Mouse (Mus musculus): ENCODE measurements at regions not wholly inside any gene's neighbourhood (a gene's known extent, or its start where the extent isn't known, plus 50 kb on each side); places are given as distances from the start of the nearest gene placed in this dataset.
"Not testable (repeated sequence)": the region's sequence is repeated elsewhere in the genome, so short reads cannot be mapped to it uniquely, and the experiment has no call there.

GRCm38 (mm10) chr5:134848981-134849380, 57.6 kb downstream of the Tmem270 start:
- DNase-seq = no peak

DNA sequence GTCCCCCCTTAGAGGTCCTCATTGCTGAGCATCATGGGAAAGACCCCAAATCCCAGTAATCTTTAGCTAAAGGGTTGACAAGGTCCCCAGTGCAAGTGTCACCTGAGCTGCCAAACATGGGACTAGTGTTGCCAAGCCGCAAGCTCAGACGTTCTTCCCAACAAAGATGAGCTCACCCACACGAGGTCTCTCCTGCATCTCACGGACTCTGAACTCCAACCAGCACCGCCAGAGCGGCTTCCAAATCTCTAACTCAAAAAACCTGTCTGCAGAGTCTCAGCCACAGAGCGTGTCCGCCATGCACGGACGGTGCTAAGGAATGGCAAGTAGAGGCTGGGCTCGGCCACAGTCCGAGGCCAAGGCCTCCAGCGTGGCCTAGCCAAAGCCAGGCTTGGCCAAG, 58.0 kb downstream of the Tmem270 start:
- no peak for DNase-seq

DNA sequence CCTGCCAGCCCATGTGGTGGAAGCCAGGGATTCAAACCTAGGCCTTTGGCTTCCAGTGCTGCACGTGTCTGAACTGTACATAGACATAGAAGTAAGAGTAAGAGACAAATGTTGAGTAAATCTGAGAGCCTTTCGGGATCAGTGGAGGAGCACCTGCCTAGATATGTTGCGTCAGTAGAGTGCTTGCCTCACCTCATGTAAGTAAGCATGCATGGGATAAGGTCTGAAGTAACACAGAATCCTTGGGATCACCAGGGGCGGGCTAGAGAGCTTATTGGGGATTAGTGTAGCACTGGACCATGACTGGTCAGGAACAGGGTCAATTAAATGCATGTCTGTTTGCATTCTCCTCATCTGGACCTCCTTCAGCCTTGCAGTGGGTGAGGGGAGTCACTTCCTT, 61.1 kb downstream of the Tmem270 start:
- DNase-seq = no peak

- DNase-seq = not testable (repeated sequence)
Observed at GRCm38 (mm10) chr5:134844216-134844615, 62.3 kb downstream of the Tmem270 start.

- DNase-seq = no peak
Observed at GRCm38 (mm10) chr5:134841205-134841980, 65.1 kb downstream of the Tmem270 start.

- no peak for DNase-seq
Observed at GRCm38 (mm10) chr5:134836489-134836888, 70.0 kb downstream of the Tmem270 start.

GRCm38 (mm10) chr5:134832896-134833295, 73.6 kb downstream of the Tmem270 start:
- DNase-seq = no peak

GRCm38 (mm10) chr5:134817671-134818070, 70.5 kb upstream of the Eln start:
- DNase-seq = no peak

DNA sequence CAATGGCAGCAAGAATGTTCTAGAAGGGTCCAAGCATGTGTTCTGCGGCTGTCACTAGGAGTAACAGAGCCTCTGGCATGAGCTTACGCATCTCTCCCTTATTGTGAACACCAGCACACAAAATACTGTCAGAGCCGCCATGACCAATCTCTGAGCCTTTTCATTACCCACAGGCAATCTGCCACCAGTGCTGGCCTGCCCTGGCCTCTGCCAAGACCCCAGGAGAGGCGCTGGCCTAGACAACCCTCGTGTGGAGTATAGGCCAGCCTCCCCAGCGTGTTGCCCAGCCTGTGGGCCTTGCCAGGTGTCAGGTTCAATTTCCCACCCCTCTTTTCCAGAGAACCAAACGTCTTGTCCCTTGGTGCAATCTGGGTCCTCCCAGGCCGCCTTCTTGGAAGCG, 62.0 kb upstream of the Eln start:
- DNase-seq = no peak

GRCm38 (mm10) chr5:134804291-134805049, 57.3 kb upstream of the Eln start:
- DNase-seq = no peak

DNA sequence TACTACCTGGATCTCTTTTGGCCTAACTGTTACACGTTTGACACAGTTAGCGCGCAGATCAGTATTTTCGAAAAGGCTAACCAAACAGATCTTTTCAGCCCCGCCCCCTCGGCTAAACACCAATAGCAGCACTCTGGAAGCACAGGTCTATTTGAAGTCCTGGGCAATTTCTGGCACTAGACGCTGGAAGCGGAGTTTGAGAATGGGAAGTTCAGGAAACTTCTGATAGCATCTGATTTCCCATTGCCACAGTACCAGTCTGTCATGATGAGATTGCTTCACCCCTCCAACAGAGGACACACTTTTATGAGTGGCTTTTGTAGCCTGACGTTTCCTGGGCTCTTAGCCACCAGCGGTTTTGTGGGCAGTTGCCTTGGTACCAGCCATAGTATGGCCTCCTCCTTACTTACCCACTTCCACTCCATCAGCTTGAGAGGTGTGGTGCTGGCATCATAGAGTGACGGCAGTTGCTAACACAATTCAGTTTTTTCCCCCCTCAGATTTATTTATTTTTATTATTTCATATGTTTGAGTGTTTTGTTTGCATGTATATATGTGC, 55.1 kb upstream of the Eln start:
- DNase-seq = peak; percentile 65

- no peak for DNase-seq
Observed at GRCm38 (mm10) chr5:134800481-134800880, 53.4 kb upstream of the Eln start.

DNA sequence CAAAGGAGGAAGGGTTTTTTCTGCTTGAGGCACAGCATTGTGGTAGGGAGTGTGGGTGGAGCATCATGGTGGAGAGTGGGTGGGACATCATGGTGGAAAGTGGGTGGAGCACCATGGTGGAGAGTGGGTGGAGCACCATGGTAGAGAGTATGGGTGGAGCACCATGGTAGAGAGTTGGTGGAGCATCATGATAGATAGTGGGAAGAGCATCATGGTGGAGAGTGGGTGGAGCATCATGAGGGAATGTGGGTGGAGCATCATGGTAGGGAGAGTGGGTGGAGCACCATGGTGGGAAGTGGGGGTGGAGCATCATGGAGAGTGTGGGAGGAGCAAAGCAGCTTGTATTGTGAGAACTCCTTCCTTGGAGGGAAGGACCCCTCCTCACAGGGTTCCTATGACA, 52.8 kb upstream of the Eln start:
- DNase-seq = no peak

GRCm38 (mm10) chr5:134797688-134798094, 50.6 kb upstream of the Eln start:
- peak; percentile 91 for DNase-seq

Data from lung, postnatal 10 days (tissue).